Mouse (Mus musculus): ENCODE measurements at regions not wholly inside any gene's neighbourhood (a gene's known extent, or its start where the extent isn't known, plus 50 kb on each side); places are given as distances from the start of the nearest gene placed in this dataset.

GRCm38 (mm10) chr7:69837379-69837778, 529.2 kb downstream of the Nr2f2 start:
- DNase-seq (ENCODE audit: low read depth, low spot score), result no peak

- DNase-seq (ENCODE audit: low read depth, low spot score), result no peak
Measured at GRCm38 (mm10) chr7:69827251-69827650, 539.3 kb downstream of the Nr2f2 start.

DNA sequence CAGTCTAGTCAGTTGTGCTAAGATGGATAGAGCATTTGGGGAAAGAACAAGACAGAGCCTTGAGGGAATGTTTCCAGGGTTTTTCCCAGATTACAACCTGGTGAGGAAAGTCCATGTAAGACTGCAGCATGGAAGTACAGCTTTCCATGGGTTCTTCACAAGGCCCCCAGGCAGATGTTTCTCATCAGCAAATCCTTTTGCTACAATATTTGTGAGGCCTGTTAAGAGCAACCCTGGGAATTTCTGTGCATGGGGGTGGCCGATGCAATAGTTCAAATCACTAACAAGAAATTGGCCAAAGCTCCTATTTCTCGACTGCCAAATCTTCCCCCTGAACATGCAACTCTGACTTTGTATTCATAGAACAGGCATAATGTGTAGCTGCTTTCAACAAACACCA, 546.0 kb downstream of the Nr2f2 start:
- DNase-seq (ENCODE audit: low read depth, low spot score), result no peak

DNA sequence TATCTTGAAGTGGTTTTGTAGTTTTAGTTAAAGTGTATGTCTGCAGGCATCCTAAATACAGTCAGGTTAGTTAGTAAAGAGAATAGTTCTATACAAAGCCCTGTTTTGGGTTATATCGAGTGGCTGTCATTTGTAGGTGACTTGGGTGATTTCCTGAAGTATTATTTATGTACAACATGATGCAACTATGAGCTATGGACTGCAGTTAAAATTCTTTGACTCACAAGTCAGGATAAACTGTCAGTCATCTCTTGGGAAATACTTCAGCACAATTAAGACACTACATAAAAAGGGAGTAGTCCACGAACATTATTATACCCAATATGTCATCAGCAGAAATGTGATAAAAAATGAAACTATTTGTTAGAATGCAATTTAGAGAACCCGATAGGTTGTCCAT, 554.2 kb downstream of the Nr2f2 start:
- no peak for DNase-seq (ENCODE audit: low read depth, low spot score)

DNA sequence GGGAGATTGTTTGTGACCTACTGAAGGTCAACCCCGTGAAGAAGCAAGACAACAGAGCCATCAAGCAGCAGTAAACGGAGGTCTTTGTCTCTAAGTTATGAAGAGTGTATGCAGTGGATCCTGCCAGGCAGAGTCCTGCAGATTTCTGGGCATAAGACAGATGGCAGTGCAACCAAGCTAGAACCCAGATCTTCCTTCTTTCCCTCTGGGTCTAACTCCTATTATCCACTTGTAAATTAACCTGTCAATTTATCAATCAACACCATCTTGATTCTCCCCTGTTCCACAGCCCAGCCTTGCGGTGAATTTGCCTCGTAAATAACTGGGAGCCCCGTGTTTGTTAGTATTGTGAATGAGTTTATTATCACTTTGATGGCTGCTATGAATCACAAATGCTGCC, 555.7 kb downstream of the Nr2f2 start:
- DNase-seq (ENCODE audit: low read depth, low spot score), result peak; percentile 7

DNA sequence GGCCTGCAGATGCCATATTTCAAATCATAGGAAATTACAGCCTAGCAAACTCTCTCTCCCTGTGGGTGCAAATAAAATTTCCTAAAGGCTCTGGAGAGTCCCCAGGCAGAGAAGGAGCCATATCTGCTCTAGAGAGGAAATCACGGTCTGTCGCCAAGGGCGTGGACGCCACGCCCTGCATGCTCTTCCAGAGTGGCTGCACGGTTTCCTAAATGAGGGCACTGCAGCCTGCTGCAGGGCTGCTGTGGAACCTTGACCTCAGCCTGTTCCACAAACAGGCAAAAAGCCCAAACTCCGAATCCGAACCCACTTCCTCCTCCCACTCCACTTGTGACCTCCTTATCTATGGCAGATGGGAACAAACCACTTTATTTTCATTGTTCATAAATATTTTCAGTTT, 559.3 kb downstream of the Nr2f2 start:
- no peak for DNase-seq (ENCODE audit: low read depth, low spot score)

- no peak for DNase-seq (ENCODE audit: low read depth, low spot score)
Measured at GRCm38 (mm10) chr7:69770980-69771348, 595.6 kb downstream of the Nr2f2 start.

- no peak for DNase-seq (ENCODE audit: low read depth, low spot score)
Measured at GRCm38 (mm10) chr7:69770313-69770979, 596.1 kb downstream of the Nr2f2 start.

DNA sequence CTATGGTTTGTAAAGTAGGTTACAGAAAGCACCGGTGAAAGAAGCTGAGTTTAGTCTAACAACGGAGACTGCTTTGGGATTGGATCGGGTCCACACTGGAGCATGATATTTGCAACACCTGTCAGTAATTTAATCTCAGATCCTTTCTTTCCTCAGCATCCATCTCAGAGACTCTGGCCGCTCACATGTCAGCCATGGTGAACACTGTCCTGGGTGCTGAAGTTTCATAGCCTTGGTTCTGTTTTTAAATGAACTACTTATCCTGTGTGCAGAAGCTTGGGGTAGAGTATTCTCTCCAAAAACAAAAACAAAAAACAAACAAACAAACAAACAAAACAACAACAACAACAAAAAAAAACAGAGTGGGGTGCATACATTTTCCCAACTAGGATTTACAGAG, 600.1 kb downstream of the Nr2f2 start:
- DNase-seq (ENCODE audit: low read depth, low spot score), result peak; percentile 14

- DNase-seq (ENCODE audit: low read depth, low spot score), result no peak
Measured at GRCm38 (mm10) chr7:69740495-69740894, 626.0 kb downstream of the Nr2f2 start.

DNA sequence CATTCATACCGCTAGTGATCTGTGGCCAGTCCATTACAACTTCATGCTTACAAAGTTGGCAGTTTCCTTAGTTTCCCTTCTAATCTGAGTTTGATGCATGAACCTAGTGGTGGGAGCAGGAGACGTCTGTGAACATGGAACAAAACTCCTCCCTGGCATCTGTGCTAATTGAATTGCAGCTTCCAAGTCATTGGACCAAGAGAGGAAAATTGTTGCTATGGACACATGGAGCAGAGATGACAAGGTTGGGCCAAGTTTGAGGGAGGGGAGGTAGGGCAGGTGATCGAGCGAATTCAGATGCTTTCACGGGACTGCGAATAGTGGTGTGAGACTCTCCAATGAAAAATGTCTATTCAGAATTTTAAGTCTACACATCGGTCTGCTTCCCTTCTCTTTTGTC, 627.5 kb downstream of the Nr2f2 start:
- DNase-seq (ENCODE audit: low read depth, low spot score), result no peak

DNA sequence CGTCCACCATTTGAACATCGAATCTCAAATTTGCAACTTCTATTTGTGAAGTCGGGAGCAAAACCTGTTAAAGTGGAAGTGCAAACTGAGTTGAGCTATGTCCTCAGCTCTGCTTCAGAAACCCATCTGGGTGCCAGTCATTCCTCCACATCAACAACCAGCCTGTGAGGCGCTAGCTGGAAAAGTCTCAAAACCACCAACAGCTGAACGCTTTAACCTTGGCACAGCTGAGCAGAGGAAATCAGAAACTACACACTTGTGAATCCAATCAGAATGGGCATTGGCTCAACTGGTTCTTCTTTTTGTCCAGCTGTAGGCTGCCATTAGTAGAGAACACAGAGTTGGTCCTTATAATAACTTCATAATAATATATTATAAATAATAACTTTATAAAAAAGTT, 651.5 kb downstream of the Nr2f2 start:
- DNase-seq (ENCODE audit: low read depth, low spot score), result no peak

DNA sequence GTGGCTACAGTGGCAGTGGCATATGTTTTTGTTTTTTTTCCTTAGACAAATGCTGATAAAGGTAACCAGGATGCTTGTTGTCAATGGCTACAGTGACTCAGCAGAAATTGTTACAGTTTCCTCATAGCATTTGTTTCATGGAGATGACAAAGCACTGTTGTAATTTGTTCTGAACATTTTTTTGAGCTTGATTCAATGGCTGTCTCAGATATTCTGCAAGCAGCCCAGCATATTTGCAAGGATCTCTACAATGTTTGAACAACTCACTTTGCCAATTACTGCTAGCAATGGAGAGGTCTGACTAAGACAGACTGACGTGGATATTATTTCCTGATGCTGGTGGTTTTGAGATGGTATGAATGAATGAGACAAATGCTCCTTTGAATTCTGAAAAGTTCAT, 696.3 kb downstream of the Nr2f2 start:
- no peak for DNase-seq (ENCODE audit: low read depth, low spot score)

- no peak for DNase-seq (ENCODE audit: low read depth, low spot score)
Measured at GRCm38 (mm10) chr7:69655583-69655982, 711.0 kb downstream of the Nr2f2 start.

- no peak for DNase-seq (ENCODE audit: low read depth, low spot score)
Measured at GRCm38 (mm10) chr7:69645449-69645848, 721.1 kb downstream of the Nr2f2 start.

GRCm38 (mm10) chr7:69641652-69642051, 724.9 kb downstream of the Nr2f2 start:
- DNase-seq (ENCODE audit: low read depth, low spot score), result no peak

- no peak for DNase-seq (ENCODE audit: low read depth, low spot score)
Measured at GRCm38 (mm10) chr7:69599866-69600265, 766.7 kb downstream of the Nr2f2 start.

DNA sequence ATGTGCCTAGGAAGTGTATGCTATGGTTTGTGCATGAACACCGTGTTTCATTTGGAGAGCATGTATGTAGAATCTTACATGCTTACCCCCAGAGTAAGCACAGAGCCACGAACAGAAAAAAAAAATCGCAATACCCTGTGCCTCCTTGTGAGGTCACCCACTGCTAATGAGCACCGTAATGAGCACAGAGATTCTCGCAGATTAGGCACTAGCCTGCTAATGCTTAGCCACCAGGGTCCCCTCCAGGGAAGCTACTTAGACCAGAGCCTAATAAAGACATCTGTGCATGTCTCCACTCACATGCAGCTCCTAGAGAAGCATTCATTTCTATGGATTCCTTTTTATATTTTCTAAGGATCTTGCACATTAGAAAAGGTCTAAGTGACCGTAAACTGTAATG, 780.8 kb downstream of the Nr2f2 start:
- DNase-seq (ENCODE audit: low read depth, low spot score), result no peak

DNA sequence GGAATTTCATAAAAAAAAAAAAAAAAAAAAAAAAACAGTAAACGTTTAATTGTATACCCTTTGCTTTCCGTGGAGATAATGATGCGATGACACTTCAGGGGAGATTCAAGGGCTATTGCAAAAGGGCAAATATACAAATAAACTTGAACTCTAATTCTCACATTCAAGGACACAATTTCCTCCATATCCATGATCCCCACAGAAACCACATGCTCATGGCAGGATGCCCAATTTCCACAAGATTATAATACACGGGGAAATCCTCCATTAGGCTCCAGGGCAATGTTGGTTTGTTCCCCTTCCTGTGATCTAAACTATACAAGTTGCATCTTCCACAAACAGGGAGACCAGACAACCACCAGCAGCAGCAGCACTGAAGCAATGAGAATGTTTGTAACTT, 781.4 kb downstream of the Nr2f2 start:
- DNase-seq (ENCODE audit: low read depth, low spot score), result no peak

- DNase-seq (ENCODE audit: low read depth, low spot score), result no peak
Measured at GRCm38 (mm10) chr7:69584516-69584915, 782.0 kb downstream of the Nr2f2 start.

DNA sequence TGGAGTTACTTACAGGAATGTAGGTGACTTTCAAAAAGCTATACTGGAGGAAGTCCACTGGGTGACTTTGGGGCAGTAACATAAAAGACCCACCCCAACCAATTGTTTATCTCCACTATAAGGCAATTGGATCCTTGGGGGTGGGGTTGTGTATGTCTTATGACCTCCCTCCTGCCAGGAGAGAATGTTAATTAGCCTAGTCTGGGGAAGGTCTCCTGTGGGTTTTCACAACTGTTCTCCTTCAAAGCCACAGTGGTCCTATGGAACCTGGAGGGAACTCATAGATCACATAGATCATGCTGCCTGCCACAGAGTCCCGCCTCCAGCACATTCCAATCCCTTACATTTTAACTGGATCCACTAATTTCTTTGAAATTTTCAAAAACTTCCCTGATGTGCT, 782.6 kb downstream of the Nr2f2 start:
- DNase-seq (ENCODE audit: low read depth, low spot score), result no peak

- DNase-seq (ENCODE audit: low read depth, low spot score), result no peak
Measured at GRCm38 (mm10) chr7:69581668-69582067, 784.9 kb downstream of the Nr2f2 start.

- no peak for DNase-seq (ENCODE audit: low read depth, low spot score)
Measured at GRCm38 (mm10) chr7:69578958-69579810, 787.4 kb downstream of the Nr2f2 start.
